Mouse (Mus musculus) thymus, postnatal 10 days (tissue): Measurements from ENCODE around the gene Klhdc1.

Source experiments
- DNase-seq, 2 experiments: peaks; one replicate each; pipeline ENCODE4 v3.0.0; 2021; ENCODE audit warnings: low spot score in 2 of 2

Gene Klhdc1

GRCm38 (mm10) chr12:69240876-69241275 lies at the start of gene Klhdc1:
TSS of gene Klhdc1 (plus strand) at chr12:69241176.
- no peak for DNase-seq

DNA sequence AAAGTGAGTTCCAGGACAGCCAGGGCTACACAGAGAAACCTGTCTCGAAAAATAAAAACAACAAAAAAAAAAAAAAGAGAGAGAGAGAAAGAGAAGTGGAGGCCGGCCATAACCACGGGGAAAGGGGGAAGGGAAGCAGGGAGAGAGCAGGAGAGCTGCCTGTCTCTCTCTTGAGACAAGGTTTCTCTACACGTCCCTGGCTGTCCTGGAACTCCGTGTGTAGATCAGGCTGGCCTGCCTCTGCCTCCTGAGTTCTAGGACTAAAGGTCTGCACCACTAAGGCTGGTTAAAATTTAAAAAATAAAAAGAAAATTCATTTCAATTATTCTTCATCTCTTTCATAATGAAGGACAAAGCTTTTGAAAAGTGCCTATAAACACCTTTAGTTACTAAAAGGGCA lies 49.6 kb upstream of the Klhdc1 start:
- DNase-seq, result no peak

- DNase-seq, result no peak
Measured at GRCm38 (mm10) chr12:69192637-69193036, 48.3 kb upstream of the Klhdc1 start.

DNA sequence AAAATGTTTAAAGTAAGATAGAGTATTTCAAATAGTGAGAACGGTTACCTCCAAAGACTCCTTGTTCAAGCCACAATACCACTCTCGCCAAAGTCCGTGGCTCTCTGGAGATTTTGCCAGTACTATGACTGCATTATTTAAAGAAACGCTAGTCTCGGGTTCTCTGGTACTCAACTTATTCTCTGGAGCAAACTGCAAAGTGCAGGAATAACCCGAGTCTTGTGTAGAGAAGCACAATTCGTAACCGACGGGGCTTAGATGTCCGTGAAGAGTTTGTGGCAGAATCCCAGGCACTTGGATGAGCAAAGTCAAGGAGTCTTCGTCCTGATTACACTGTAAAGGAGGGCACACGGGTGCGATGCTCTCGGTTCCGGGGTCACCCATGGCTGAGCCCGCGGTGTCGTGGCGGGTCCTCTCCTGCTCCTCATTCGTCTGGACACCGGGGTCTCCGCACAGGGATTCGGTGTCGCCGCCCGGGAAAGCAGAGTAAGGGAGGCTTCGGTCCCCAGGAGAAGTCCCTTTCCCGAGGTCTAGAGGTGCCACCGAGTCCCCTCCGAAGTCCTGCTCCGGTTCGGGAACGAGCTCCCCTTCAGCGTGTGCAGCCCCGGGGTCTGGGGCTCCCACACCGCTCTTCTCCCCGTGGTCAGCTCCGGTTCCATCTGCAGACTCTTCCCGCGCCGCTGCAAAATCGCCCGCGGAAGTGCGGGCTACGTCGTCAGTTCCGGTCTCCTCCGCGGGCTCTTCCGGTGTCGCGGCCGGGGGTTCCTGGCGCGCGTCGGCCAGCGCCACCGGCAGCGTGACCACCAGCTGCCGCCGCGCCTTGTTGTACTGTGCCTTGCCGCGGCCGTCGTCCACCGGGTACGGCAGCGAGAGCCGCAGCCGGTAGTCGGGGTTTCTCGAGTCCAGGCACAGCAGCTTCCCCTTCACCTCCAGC lies 44.3 kb upstream of the Klhdc1 start, which contains the start of gene Gm49383:
Gene Gm49383, minus strand, starts transcription at position 661 of the 934 bp plus-strand sequence.
- DNase-seq, result peak; percentile 25 to 45

DNA sequence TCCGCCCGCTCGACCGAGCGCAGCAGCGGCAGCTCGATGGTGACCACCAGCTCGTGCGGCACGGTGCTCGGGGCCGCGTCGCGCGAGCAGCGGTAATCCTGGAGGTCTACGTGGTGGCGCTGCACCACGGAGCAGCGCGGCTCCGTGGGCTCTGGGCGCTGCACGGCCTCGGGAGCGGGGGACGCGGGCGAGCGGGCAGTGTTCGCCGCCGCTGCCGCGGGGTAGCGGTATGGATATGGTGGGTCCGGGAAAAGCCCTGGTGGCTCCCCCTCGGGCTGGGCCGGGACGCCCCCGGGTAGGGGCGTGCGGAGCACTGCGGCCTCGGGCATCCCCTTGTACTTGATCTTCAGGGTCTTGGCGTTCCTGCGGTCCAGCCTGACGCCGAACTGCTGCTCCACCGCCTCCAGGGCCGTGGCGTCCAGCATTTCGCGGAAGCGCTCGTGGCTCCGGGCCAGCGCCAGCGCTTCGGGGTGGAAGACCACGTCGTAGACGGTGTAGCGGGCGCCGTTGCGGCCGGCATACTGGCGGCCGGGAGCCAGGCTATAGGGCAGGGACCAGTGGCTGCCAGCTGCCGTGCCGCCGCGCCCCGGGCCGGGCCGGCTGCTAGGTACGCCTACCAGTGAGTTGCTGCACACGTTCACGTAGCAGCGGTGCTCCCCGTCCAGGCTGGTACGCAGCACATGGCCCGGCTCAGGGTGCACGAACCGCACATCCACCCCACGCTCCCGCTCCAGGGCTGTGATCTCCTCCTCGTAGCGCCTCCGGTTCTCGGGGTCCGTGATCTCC lies 43.4 kb upstream of the Klhdc1 start:
- peak in 1 of 2 experiments; percentile 30 for DNase-seq

DNA sequence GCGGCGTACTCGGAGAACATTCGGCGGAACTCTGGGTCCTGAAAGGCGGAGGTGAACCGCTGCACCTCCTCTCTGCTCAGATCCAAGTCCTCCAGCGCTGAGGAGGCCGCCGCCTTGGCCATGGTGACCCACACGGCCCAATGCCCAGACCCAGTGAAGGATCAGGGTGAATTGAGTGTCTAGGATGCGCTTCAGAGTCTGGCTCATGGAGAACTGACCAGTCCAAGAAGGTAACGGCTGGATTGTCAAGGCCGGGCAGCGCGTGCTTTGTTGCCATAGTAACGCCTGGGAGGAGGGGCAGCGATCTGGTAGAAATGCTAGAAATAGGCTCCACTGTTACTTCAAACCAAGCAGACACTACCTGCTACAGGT lies 42.8 kb upstream of the Klhdc1 start, which contains the start of gene Dnaaf2:
Gene Dnaaf2, minus strand, starts transcription at position 266 of the 372 bp plus-strand sequence.
- DNase-seq, result peak; percentile 34 to 40

DNA sequence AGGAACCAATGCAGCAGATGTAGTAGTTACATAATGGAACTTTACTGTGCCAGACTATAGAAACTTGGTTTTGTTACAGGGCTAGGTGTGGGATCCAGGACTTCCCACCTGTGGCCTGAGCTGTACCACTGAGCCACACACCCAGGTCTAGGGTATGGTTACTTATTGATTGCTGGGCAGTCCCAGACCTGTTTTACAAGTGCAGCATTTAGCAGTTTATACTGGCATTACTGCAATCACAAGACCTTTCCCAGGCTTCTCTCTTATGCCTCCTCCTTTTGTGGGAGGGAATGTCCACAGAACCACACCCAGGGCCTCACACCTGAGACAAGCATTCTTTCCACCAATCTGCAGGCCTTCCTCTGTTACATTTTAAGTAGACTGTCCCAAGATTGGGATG lies 42.0 kb upstream of the Klhdc1 start:
- DNase-seq, result no peak

- no peak for DNase-seq
Measured at GRCm38 (mm10) chr12:69204052-69204833, 36.7 kb upstream of the Klhdc1 start, which contains the start of gene Gm49384. TSS of gene Gm49384 (minus strand) at chr12:69204267.

GRCm38 (mm10) chr12:69207396-69207795 lies 33.6 kb upstream of the Klhdc1 start:
- no peak for DNase-seq

GRCm38 (mm10) chr12:69207926-69208325 lies 33.0 kb upstream of the Klhdc1 start:
- DNase-seq, result no peak

- DNase-seq, result no peak
Measured at GRCm38 (mm10) chr12:69208520-69208919, 32.5 kb upstream of the Klhdc1 start.

DNA sequence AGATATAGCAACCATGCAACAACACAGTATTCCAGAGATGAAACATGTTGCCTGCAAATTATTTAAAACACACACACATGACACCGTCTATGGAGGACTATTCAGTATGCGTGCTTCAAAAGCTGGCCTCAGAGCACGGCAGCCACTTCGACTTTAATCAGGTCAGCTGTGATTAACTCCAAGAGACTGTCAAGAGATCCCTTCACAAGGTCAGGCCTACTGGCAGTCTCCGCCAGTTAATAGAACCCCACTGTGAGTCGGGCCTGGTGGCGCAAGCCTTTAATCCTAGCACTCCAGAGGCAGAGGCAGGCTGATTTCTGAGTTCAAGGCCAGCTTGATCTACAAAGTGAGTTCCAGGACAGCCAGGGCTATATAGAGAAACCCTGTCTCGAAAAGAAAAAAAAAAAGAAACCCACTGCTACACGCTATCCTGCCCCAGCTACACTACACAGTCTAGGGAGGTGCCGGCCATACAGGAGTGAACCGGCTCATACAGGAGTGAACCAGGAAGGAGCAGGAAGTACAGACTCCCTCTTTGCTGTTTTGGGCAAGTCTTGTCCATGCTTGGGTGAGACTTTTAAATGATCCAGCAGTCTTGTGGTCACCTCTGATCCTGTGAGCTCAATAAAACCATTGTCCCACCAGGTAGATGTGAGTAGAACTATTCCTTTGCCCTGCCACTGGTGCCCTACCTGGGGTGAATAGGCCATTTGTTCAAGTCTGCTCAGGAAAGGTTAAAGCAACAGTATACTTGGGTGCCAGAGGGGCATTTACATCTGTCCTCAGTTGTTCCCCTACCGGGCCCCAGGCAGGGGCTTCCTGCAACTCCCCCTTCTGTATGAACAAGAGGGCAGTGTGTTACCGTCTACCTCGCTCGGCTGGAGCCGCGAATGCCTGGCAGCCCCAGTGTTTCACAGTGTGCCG lies 30.7 kb upstream of the Klhdc1 start:
- no peak for DNase-seq

GRCm38 (mm10) chr12:69211057-69211456 lies 29.9 kb upstream of the Klhdc1 start:
- DNase-seq, result no peak

GRCm38 (mm10) chr12:69213186-69213777 lies 27.7 kb upstream of the Klhdc1 start:
- no peak for DNase-seq

GRCm38 (mm10) chr12:69214393-69214792 lies 26.6 kb upstream of the Klhdc1 start:
- no peak for DNase-seq

GRCm38 (mm10) chr12:69215000-69215785 lies 25.8 kb upstream of the Klhdc1 start:
- DNase-seq, result no peak

- no peak for DNase-seq
Measured at GRCm38 (mm10) chr12:69216587-69216986, 24.4 kb upstream of the Klhdc1 start.

- DNase-seq, result no peak
Measured at GRCm38 (mm10) chr12:69220613-69221277, 20.2 kb upstream of the Klhdc1 start.
